Mouse (Mus musculus): ENCODE results near the gene Dgat2. TPM values are rescaled to one million over a fixed set of nuclear protein-coding genes. Genes with fewer than 3 reads are reported as not detected.

Dgat2 gene
- polyA plus RNA-seq, 1 experiment from 2014 or later: 21.1 TPM

- Histone ChIP-seq H3K27me3 (ENCODE audit: control insufficient read depth, insufficient read depth, low read length) (no peaks in the 10 kb centered on the region), H3K9ac (replicated peaks; ENCODE audit: low read depth, low read length) (no peak overlapping the region), H3K27ac (ENCODE audit: low read depth, low read length) (no peak overlapping the region), H3K4me3 (ENCODE audit: low read depth, low read length) (no peak overlapping the region), H3K4me2 (ENCODE audit: low read depth, low read length) (no peak overlapping the region), H3K9me3 (ENCODE audit: control insufficient read depth, low read length) (no peaks in the 10 kb centered on the region), H3K4me1 (ENCODE audit: control insufficient read depth, insufficient read depth, low read length) (0 out of 2 replicates have a peak, but pooled peaks cover 2% of the 10 kb centered on the region), H3K36me3 (ENCODE audit: control insufficient read depth, insufficient read depth, low read length) (no peaks in the 10 kb centered on the region)
- ATAC-seq (ENCODE audit: low read depth): peak; percentile 79
- 50% methylated on average over 3 of the region's 3 CpGs for WGBS
Observed at GRCm38 (mm10) chr7:99217338-99218074, 35.0 kb upstream of the Dgat2 start.

- H3K4me1 ChIP-seq (ENCODE audit: control insufficient read depth, insufficient read depth, low read length): 0 out of 2 replicates have a peak, but pooled peaks cover 2% of the 10 kb centered on the region
- WGBS: 73% methylated on average over 8 of the region's 8 CpGs
- no peak for ATAC-seq (ENCODE audit: low read depth)
Observed at GRCm38 (mm10) chr7:99215347-99215855, 32.9 kb upstream of the Dgat2 start.

GRCm38 (mm10) chr7:99214621-99215185 is 32.2 kb upstream of the Dgat2 start:
- H3K9me3 ChIP-seq (ENCODE audit: control insufficient read depth, low read length): no peaks in the 10 kb centered on the region
- WGBS: 81% methylated on average over 10 of the region's 10 CpGs
- no peak overlapping the region for H3K9ac ChIP-seq (replicated peaks; ENCODE audit: low read depth, low read length)
- H3K4me1 ChIP-seq (ENCODE audit: control insufficient read depth, insufficient read depth, low read length): 0 out of 2 replicates have a peak, but pooled peaks cover 2% of the 10 kb centered on the region
- no peak for ATAC-seq (ENCODE audit: low read depth)
- no peaks in the 10 kb centered on the region for H3K36me3 ChIP-seq (ENCODE audit: control insufficient read depth, insufficient read depth, low read length)
- no peak overlapping the region for H3K4me2 ChIP-seq (ENCODE audit: low read depth, low read length)
- no peak overlapping the region for H3K27ac ChIP-seq (ENCODE audit: low read depth, low read length)
- H3K4me3 ChIP-seq (ENCODE audit: low read depth, low read length): no peak overlapping the region
- H3K27me3 ChIP-seq (ENCODE audit: control insufficient read depth, insufficient read depth, low read length): no peaks in the 10 kb centered on the region

More at GRCm38 (mm10) chr7:99215347-99215855, 32.9 kb upstream of the Dgat2 start:
- no peak overlapping the region for H3K4me2 ChIP-seq (ENCODE audit: low read depth, low read length)
- H3K9me3 ChIP-seq (ENCODE audit: control insufficient read depth, low read length): no peaks in the 10 kb centered on the region
- H3K27me3 ChIP-seq (ENCODE audit: control insufficient read depth, insufficient read depth, low read length): no peaks in the 10 kb centered on the region
- no peak overlapping the region for H3K27ac ChIP-seq (ENCODE audit: low read depth, low read length)
- H3K9ac ChIP-seq (replicated peaks; ENCODE audit: low read depth, low read length): no peak overlapping the region
- H3K4me3 ChIP-seq (ENCODE audit: low read depth, low read length): no peak overlapping the region
- H3K36me3 ChIP-seq (ENCODE audit: control insufficient read depth, insufficient read depth, low read length): no peaks in the 10 kb centered on the region

DNA sequence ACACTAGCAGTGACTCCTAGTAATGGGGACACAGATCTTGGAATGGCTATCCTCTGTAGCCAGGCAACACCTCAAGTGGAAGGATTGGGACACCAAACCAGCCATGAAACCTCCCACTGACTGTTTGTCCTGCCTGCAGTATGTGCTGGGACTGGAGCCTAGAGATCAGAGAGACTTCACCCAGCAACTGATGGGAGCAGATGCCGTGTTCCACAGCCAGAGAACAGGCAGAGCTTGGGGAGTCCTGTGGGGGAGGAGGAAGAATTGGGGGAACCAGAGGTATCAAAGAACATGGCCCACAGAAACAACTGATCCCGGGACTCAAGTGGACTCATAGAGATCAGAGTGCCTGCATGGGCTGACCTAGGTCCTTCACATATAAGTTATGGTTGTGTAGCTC is 31.2 kb upstream of the Dgat2 start:
- Histone ChIP-seq H3K36me3 (ENCODE audit: control insufficient read depth, insufficient read depth, low read length) (no peaks in the 10 kb centered on the region), H3K27me3 (ENCODE audit: control insufficient read depth, insufficient read depth, low read length) (no peaks in the 10 kb centered on the region), H3K9me3 (ENCODE audit: control insufficient read depth, low read length) (no peaks in the 10 kb centered on the region), H3K4me2 (ENCODE audit: low read depth, low read length) (no peak overlapping the region), H3K27ac (ENCODE audit: low read depth, low read length) (no peak overlapping the region), H3K9ac (replicated peaks; ENCODE audit: low read depth, low read length) (no peak overlapping the region), H3K4me3 (ENCODE audit: low read depth, low read length) (no peak overlapping the region), H3K4me1 (ENCODE audit: control insufficient read depth, insufficient read depth, low read length) (0 out of 2 replicates have a peak, but pooled peaks cover 2% of the 10 kb centered on the region)
- 92% methylated on average over 2 of the region's 2 CpGs for WGBS
- ATAC-seq (ENCODE audit: low read depth): no peak

DNA sequence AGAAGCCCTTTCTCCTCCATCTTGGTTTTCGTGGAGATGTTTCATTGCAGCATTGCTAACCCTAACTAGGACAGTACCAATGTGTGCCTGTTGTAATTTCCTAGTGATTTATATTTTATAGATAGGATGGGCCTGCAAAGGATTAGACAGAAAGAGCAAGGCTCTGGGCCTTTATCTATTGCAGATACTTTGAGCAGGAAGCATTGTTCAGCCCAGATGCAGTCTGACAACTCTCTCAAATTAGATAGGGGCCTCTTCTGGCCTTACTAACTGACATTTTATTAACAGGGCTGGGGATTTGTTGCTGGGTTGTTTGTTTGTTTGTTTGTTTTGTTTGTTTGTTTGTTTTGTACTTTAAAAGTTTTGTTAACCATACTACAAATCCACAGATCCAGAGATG is 30.5 kb upstream of the Dgat2 start:
- Histone ChIP-seq H3K27me3 (ENCODE audit: control insufficient read depth, insufficient read depth, low read length) (no peaks in the 10 kb centered on the region), H3K4me3 (ENCODE audit: low read depth, low read length) (no peak overlapping the region), H3K9me3 (ENCODE audit: control insufficient read depth, low read length) (no peaks in the 10 kb centered on the region), H3K4me1 (ENCODE audit: control insufficient read depth, insufficient read depth, low read length) (0 out of 2 replicates have a peak, but pooled peaks cover 2% of the 10 kb centered on the region), H3K9ac (replicated peaks; ENCODE audit: low read depth, low read length) (no peak overlapping the region), H3K4me2 (ENCODE audit: low read depth, low read length) (no peak overlapping the region), H3K36me3 (ENCODE audit: control insufficient read depth, insufficient read depth, low read length) (no peaks in the 10 kb centered on the region), H3K27ac (ENCODE audit: low read depth, low read length) (no peak overlapping the region)
- no peak for ATAC-seq (ENCODE audit: low read depth)
- WGBS: 91% methylated on average over 1 of the region's 1 CpGs

DNA sequence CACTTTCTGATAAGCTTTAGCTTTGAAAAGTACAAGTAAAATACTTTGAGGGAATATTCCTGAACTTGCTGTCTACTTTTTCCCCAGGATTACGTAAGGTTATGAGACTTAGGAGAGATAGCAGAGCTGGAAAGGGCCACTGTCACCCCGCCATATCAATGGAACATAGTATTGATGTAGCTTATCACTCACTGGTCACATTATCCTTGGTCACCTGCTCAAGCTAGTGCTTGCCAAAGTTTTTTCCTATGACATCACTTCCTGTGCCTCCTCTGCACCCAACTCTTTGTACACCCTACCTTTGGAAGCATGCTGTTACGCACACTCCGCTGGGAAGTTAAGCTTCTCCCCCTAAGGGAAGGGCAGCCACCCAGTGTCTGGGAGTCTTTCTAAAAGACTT is 26.2 kb upstream of the Dgat2 start:
- Histone ChIP-seq H3K9ac (replicated peaks; ENCODE audit: low read depth, low read length) (no peak overlapping the region), H3K4me1 (ENCODE audit: control insufficient read depth, insufficient read depth, low read length) (no peaks in the 10 kb centered on the region), H3K4me3 (ENCODE audit: low read depth, low read length) (no peak overlapping the region), H3K36me3 (ENCODE audit: control insufficient read depth, insufficient read depth, low read length) (no peaks in the 10 kb centered on the region), H3K27ac (ENCODE audit: low read depth, low read length) (no peak overlapping the region), H3K9me3 (ENCODE audit: control insufficient read depth, low read length) (no peaks in the 10 kb centered on the region), H3K4me2 (ENCODE audit: low read depth, low read length) (no peak overlapping the region), H3K27me3 (ENCODE audit: control insufficient read depth, insufficient read depth, low read length) (no peaks in the 10 kb centered on the region)
- 94% methylated on average over 4 of the region's 4 CpGs for WGBS
- ATAC-seq (ENCODE audit: low read depth): no peak

GRCm38 (mm10) chr7:99206364-99206763 is 23.8 kb upstream of the Dgat2 start:
- H3K9ac ChIP-seq (replicated peaks; ENCODE audit: low read depth, low read length): no peak overlapping the region
- no peaks in the 10 kb centered on the region for H3K36me3 ChIP-seq (ENCODE audit: control insufficient read depth, insufficient read depth, low read length)
- WGBS: 80% methylated on average over 7 of the region's 7 CpGs
- no peaks in the 10 kb centered on the region for H3K27me3 ChIP-seq (ENCODE audit: control insufficient read depth, insufficient read depth, low read length)
- H3K27ac ChIP-seq (ENCODE audit: low read depth, low read length): no peak overlapping the region
- no peak overlapping the region for H3K4me3 ChIP-seq (ENCODE audit: low read depth, low read length)
- H3K4me2 ChIP-seq (ENCODE audit: low read depth, low read length): no peak overlapping the region
- no peak for ATAC-seq (ENCODE audit: low read depth)
- no peaks in the 10 kb centered on the region for H3K9me3 ChIP-seq (ENCODE audit: control insufficient read depth, low read length)
- H3K4me1 ChIP-seq (ENCODE audit: control insufficient read depth, insufficient read depth, low read length): no peaks in the 10 kb centered on the region

DNA sequence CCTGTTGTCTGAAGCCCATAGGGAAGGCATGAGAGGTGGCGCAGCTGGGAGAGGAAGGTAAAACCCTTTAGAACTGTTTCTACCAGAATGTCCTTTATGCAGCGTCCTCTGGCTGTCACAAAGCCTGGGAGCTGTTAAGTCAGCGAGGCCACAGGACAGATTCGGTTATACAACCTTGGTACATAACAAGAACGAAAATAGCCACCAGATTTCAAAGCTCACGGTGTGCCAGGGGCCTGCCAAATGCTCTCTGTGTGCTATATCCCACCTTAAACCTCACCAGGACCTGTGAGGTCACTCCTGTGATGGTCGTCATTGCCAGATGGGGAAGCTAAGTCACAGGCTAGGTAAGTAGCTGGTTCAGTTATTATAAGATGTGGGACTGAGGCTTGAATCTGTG is 19.6 kb upstream of the Dgat2 start:
- Histone ChIP-seq H3K4me3 (ENCODE audit: low read depth, low read length) (no peak overlapping the region), H3K9me3 (ENCODE audit: control insufficient read depth, low read length) (no peaks in the 10 kb centered on the region), H3K36me3 (ENCODE audit: control insufficient read depth, insufficient read depth, low read length) (no peaks in the 10 kb centered on the region), H3K4me1 (ENCODE audit: control insufficient read depth, insufficient read depth, low read length) (no peaks in the 10 kb centered on the region), H3K9ac (replicated peaks; ENCODE audit: low read depth, low read length) (no peak overlapping the region), H3K27me3 (ENCODE audit: control insufficient read depth, insufficient read depth, low read length) (no peaks in the 10 kb centered on the region), H3K27ac (ENCODE audit: low read depth, low read length) (no peak overlapping the region), H3K4me2 (ENCODE audit: low read depth, low read length) (no peak overlapping the region)
- ATAC-seq (ENCODE audit: low read depth): no peak
- 81% methylated on average over 7 of the region's 7 CpGs for WGBS

DNA sequence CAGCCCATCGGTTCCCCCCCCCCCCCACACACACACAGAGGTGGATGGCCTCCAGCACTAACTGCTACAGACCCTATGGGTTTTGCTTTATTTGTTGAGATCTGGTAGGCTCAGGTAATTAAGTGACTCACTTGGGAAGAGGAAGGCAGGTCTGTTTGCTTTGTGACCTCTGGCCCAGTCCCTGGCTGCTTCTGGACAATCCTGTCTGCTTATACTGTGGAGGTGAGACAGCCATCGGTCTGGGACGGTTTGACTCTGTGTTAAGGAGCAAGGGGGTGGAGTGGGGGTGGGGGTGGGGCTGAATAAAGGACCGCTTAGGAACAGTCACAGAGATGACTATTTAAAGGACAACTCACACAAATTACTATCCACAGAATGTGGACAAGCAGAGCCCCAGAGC is 17.8 kb upstream of the Dgat2 start:
- Histone ChIP-seq H3K4me3 (ENCODE audit: low read depth, low read length) (no peak overlapping the region), H3K36me3 (ENCODE audit: control insufficient read depth, insufficient read depth, low read length) (no peaks in the 10 kb centered on the region), H3K9me3 (ENCODE audit: control insufficient read depth, low read length) (no peaks in the 10 kb centered on the region), H3K9ac (replicated peaks; ENCODE audit: low read depth, low read length) (no peak overlapping the region), H3K27ac (ENCODE audit: low read depth, low read length) (no peak overlapping the region), H3K4me2 (ENCODE audit: low read depth, low read length) (no peak overlapping the region), H3K4me1 (ENCODE audit: control insufficient read depth, insufficient read depth, low read length) (no peaks in the 10 kb centered on the region), H3K27me3 (ENCODE audit: control insufficient read depth, insufficient read depth, low read length) (no peaks in the 10 kb centered on the region)
- 21% methylated on average over 4 of the region's 4 CpGs for WGBS
- no peak for ATAC-seq (ENCODE audit: low read depth)
